Mouse (Mus musculus) bone marrow, adult 2 months (tissue): ENCODE measurements around the gene Macrod2.

Experiments
- CTCF ChIP-seq: fragments of 200-500 bp; IDR thresholded peaks from 2 replicates; pipeline ENCODE4 v1.5.1; 2011; ENCODE audit warnings: low read length, control low read depth; ENCODE audit not compliant: control insufficient read depth, insufficient read depth
- POLR2A ChIP-seq: fragments of 200-500 bp; IDR thresholded peaks from 2 replicates; pipeline ENCODE4 v1.6.1; 2011; ENCODE audit warnings: low read depth, mild to moderate bottlenecking, control low read depth, low read length, borderline replicate concordance; ENCODE audit not compliant: control insufficient read depth

DNA sequence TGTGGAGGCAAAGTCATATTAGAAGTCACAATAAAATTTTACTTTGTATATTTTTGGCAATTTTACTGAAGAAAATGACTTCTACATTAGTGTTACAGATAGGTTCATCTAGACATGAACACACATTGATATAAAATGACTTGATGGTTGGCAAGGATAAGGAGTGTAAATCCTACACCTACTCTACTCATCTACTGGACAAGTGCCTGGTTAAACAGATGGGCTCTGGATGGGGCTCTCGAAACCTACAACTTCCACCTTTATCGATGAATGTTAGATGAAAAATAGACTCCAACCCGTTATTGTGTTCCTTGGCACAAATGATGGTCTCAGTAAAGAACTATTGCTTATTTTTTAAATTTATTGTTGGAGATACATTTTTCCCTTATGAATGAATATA, 427.3 kb downstream of the Macrod2 start:
- no peak for TF ChIP-seq POLR2A
- no peak for TF ChIP-seq CTCF
